Mouse (Mus musculus) limb, embryonic 14.5 days (tissue): ENCODE results near the gene Ccdc115. TPM values are rescaled to one million over a fixed set of nuclear protein-coding genes. Genes with fewer than 3 reads are reported as not detected.

Source experiments
- ATAC-seq: fragments of 200-750 bp; cut with Nextera tagmentation; 2 replicates; pipeline ENCODE4 v1.8.0; 2017; ENCODE audit warnings: low read depth, moderate number of reproducible peaks, moderate TSS enrichment; ENCODE audit not compliant: low FRiP score
- DNase-seq: peaks from one replicate; pipeline ENCODE4 v3.0.0-alpha.2; 2015; ENCODE audit warnings: low spot score
- H3K27ac ChIP-seq: fragments of 300-500 bp; sonication (generic); replicated peaks from 2 replicates; pipeline ENCODE4 v1.5.1; 2014; ENCODE audit warnings: low read depth, mild to moderate bottlenecking, low read length, moderate library complexity, mixed read lengths
- H3K27me3 ChIP-seq: fragments of 300-500 bp; sonication (generic); 2 replicates; pipeline ENCODE4 v1.6.1; 2014; ENCODE audit warnings: low read length, mixed read lengths; ENCODE audit not compliant: control insufficient read depth, insufficient read depth
- H3K36me3 ChIP-seq: fragments of 300-500 bp; sonication (generic); 2 replicates; pipeline ENCODE4 v1.6.1; 2014; ENCODE audit warnings: mild to moderate bottlenecking, low read length, moderate library complexity, mixed read lengths; ENCODE audit not compliant: control insufficient read depth, insufficient read depth
- H3K4me1 ChIP-seq: fragments of 300-500 bp; sonication (generic); 2 replicates; pipeline ENCODE4 v1.6.1; 2014; ENCODE audit warnings: antibody characterized with exemption, low read length, mixed read lengths; ENCODE audit not compliant: control insufficient read depth, insufficient read depth
- H3K4me2 ChIP-seq: fragments of 300-500 bp; sonication (generic); replicated peaks from 2 replicates; pipeline ENCODE4 v1.6.1; 2014; ENCODE audit warnings: low read depth, mild to moderate bottlenecking, low read length, moderate library complexity; ENCODE audit not compliant: severe bottlenecking
- H3K4me3 ChIP-seq: fragments of 300-500 bp; sonication (generic); replicated peaks from 2 replicates; pipeline ENCODE4 v1.5.1; 2014; ENCODE audit warnings: low read length
- H3K9ac ChIP-seq: fragments of 300-500 bp; sonication (generic); 2 replicates; pipeline ENCODE4 v1.6.1; 2014; ENCODE audit warnings: mild to moderate bottlenecking, low read depth, low read length, moderate library complexity; ENCODE audit not compliant: severe bottlenecking
- H3K9me3 ChIP-seq: fragments of 300-500 bp; sonication (generic); 2 replicates; pipeline ENCODE4 v1.6.1; 2016; ENCODE audit warnings: low read length; ENCODE audit not compliant: control insufficient read depth
- POLR2A ChIP-seq: fragments of 200-500 bp; IDR thresholded peaks from 2 replicates; pipeline ENCODE4 v1.8.0; 2012; ENCODE audit warnings: inconsistent platforms, mild to moderate bottlenecking, moderate library complexity, borderline replicate concordance; ENCODE audit not compliant: insufficient read depth, insufficient read length; ENCODE audit errors: extremely low read depth
- WGBS: fragments of 180-500 bp; shearing (Covaris S2); extraction: QIAGEN DNeasy Blood & Tissue Kit; methylation state at CpG from one replicate; pipeline ENCODE4 v1.1.7; 2014; 5-methylcytosine and 5-hydroxymethylcytosine counted together
- polyA plus RNA-seq, 2 experiments: library from polyadenylated mRNA; depleted of rRNA in 1 of 2; stranded (reverse) in 1 of 2; unstranded in 1 of 2; fragments of >200 nt; fragmentation: Nextera tagmentation in 1 of 2; extraction: Ambion mirVana in 1 of 2; gene quantifications; 2 replicates each; pipeline versions ENCODE4 v1.2.1 to v1.2.3; 2012 to 2014

Ccdc115 gene
- polyA plus RNA-seq, 2 experiments = 51.2 to 53.4 TPM

DNA sequence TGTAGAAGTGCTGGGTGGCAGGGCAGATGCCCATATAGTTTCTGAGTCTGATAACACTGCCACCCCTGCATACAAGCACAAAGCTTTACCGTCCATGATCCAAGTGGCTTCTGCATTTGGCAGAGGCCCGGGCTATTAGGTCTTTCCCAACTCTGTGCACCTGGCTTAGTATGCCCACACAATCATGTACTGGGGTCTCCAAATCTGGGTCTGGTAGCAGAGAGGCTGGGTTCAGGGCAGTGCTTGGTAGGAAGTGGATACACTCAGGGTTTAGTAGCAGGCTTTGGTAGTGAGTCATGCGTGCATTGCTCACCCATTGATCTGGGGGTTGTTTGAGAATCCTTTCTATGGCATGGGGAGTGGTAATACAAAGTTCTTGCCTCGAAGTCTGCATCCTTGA, 10.2 kb downstream of the Ccdc115 start:
- ATAC-seq = no peak
- Histone ChIP-seq H3K27ac (no peak overlapping the region), H3K9ac (no peak overlapping the region), H3K27me3 (no peaks in the 10 kb centered on the region), H3K9me3 (peaks cover 25% of the 10 kb centered on the region), H3K4me2 (no peak overlapping the region), H3K36me3 (peaks cover 7% of the 10 kb centered on the region; the same call in 1 of the 2 replicates), H3K4me1 (peaks cover 7% of the 10 kb centered on the region), H3K4me3 (no peak overlapping the region)
- no peak for TF ChIP-seq POLR2A
- DNase-seq = no peak
- WGBS = 90% methylated on average over 4 of the region's 4 CpGs

DNA sequence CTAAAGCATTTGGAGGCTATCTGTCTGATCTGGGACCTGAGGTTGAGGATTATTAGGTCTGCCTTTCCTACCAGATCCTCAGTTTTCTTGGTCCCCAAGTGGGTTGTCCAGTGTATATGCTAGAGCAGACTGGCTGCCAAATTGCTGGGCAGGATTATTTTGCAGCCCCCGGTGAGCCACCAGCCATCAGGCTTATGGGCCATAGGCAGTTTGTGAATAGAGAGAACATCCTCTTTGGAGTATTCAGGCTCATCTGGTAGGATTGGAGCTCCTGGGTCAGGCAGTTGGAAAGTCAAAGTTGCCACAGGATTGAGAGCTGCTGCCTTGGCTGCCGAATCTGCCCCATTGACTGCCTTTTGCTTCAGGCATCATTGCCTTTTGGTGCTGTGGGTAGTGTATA, 11.0 kb downstream of the Ccdc115 start:
- no peak for DNase-seq
- Histone ChIP-seq H3K27ac (no peak overlapping the region), H3K4me1 (no peaks in the 10 kb centered on the region), H3K4me2 (no peak overlapping the region), H3K9ac (no peak overlapping the region), H3K9me3 (peaks cover 25% of the 10 kb centered on the region), H3K36me3 (peaks cover 7% of the 10 kb centered on the region; the same call in 1 of the 2 replicates), H3K4me3 (no peak overlapping the region), H3K27me3 (no peaks in the 10 kb centered on the region)
- WGBS = 93% methylated on average over 2 of the region's 2 CpGs
- no peak for ATAC-seq
- TF ChIP-seq POLR2A = no peak

DNA sequence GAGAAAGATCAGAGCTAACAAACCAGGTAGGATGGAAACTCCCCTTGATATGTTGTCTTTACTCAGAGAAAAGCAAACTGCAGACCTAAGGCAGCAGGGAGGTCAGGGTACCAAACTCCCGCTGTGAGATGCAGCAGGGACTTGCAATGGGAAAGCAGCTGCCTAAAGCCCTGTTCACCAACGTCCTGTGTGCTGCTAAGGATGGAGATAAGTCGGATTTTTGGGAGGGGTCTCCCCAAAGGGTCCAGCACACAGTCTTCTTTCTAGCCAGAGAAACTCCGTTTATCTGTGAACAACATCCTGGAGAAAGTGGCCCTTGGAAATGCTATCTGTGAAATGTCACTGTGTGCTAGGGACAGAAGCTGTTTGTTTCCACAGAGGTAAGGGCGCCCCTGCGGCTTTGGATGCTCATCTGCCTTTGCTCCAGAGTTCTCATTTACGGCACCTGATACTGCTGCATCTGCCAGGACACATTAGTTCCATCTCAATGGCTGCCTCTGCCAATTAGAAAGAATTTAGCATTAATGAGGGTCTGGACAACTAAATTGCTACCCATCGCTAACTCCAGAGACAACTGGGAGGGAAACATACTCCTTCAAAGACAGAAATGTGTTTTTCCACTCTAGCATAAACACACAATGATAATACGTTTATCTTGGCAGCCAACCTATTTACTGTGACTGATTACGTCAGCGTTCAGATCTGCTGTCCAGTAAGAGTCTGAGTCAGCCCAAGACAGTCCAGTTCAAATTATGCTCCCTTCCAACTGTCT, 40.1 kb downstream of the Ccdc115 start:
- Histone ChIP-seq H3K4me1 (no peaks in the 10 kb centered on the region), H3K4me3 (no peak overlapping the region), H3K27me3 (no peaks in the 10 kb centered on the region), H3K27ac (no peak overlapping the region), H3K9ac (no peak overlapping the region), H3K4me2 (no peak overlapping the region), H3K36me3 (no peaks in the 10 kb centered on the region), H3K9me3 (no peaks in the 10 kb centered on the region)
- WGBS = 45% methylated on average over 11 of the region's 11 CpGs
- no peak for ATAC-seq
- no peak for DNase-seq
- TF ChIP-seq POLR2A = no peak

DNA sequence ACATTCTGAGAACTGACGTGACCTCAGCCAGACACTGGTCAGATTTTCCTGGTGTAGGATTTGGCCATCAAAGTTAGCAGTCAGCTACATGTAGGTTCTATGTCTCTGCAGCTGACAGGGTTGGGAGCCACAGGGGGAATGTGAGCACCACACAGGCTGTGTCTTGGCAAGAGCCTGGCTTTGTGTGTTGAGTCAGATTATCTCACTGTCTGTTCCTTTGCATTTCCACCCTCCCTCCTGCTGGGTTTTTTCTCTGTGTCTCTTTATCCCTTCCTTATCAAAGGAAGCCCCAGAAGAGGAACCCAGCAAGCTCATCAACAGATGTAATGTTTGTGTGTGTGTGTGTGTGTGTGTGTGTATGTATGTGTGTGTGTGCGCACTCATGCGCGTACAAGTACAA, 43.2 kb downstream of the Ccdc115 start:
- DNase-seq = no peak
- H3K27me3 ChIP-seq = no peaks in the 10 kb centered on the region
- H3K36me3 ChIP-seq = no peaks in the 10 kb centered on the region
- no peak overlapping the region for H3K9ac ChIP-seq
- H3K4me3 ChIP-seq = no peak overlapping the region
- H3K9me3 ChIP-seq = no peaks in the 10 kb centered on the region
- TF ChIP-seq POLR2A = no peak
- H3K4me1 ChIP-seq = no peaks in the 10 kb centered on the region
- H3K4me2 ChIP-seq = no peak overlapping the region
- 95% methylated on average over 4 of the region's 4 CpGs for WGBS
- H3K27ac ChIP-seq = no peak overlapping the region
- ATAC-seq = no peak

DNA sequence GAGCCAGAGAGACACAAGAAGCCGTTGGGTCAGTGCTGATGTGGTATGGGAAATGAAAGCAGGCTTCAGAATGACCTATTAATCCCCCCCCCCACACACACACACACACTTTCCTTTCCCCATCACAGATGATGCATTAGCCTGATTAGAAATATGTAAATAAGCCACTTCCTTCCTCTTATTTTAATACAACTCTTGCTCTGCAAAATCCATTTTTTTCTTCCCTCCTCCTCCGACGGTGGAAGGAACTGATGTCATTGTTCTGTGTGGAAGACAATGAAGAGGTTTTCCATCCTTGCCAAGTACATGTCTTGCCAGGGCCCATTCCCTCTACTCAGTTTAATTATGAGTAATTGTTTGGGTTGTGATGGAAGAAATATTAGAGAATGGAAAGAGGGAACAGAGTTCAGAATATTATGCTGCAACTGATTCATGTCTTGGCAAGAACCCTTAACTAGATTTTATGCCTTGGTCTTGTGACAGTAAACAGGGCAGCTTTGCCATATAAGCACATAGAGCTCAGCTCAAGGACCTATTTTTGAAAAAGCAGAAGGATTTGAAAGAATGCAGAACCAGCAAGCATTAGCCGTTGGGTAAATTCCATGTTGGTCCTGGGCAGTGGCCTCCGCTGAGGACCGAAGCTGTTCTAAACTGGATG, 50.1 kb downstream of the Ccdc115 start:
- no peaks in the 10 kb centered on the region for H3K4me1 ChIP-seq
- no peaks in the 10 kb centered on the region for H3K36me3 ChIP-seq
- no peak overlapping the region for H3K9ac ChIP-seq
- ATAC-seq = no peak
- no peak overlapping the region for H3K4me2 ChIP-seq
- no peak for TF ChIP-seq POLR2A
- 88% methylated on average over 6 of the region's 6 CpGs for WGBS
- no peaks in the 10 kb centered on the region for H3K27me3 ChIP-seq
- H3K9me3 ChIP-seq = no peaks in the 10 kb centered on the region
- DNase-seq = no peak
- no peak overlapping the region for H3K4me3 ChIP-seq
- H3K27ac ChIP-seq = no peak overlapping the region
